Mouse (Mus musculus) forebrain, embryonic 11.5 days (tissue): ENCODE measurements around the gene Rabep2. TPM values are rescaled to one million over a fixed set of nuclear protein-coding genes. Genes with fewer than 3 reads are reported as not detected.
A peak's percentile ranks its signal among the peaks of the same experiment; 100 is the strongest.

Experiments used
- ATAC-seq: fragments of 200-750 bp; cut with Nextera tagmentation; replicated peaks from 2 replicates; pipeline ENCODE4 v1.8.0; 2017; ENCODE audit warnings: moderate TSS enrichment; ENCODE audit not compliant: low FRiP score
- DNase-seq: peaks from one replicate; pipeline ENCODE4 v3.0.0-alpha.2; 2017; ENCODE audit warnings: low spot score
- H3K27ac ChIP-seq: fragments of 300-500 bp; sonication (generic); 2 replicates; pipeline ENCODE4 v1.5.1; 2014; ENCODE audit warnings: low read depth, low read length
- H3K27me3 ChIP-seq: fragments of 300-500 bp; sonication (generic); 2 replicates; pipeline ENCODE4 v1.6.1; 2014; ENCODE audit warnings: mild to moderate bottlenecking, low read length, mixed read lengths; ENCODE audit not compliant: control insufficient read depth, insufficient read depth
- H3K36me3 ChIP-seq: fragments of 300-500 bp; sonication (generic); 2 replicates; pipeline ENCODE4 v1.6.1; 2014; ENCODE audit warnings: mild to moderate bottlenecking, low read length, moderate library complexity, mixed read lengths; ENCODE audit not compliant: control insufficient read depth, insufficient read depth
- H3K4me1 ChIP-seq: fragments of 300-500 bp; sonication (generic); replicated peaks from 2 replicates; pipeline ENCODE4 v1.6.1; 2014; ENCODE audit warnings: low read length, mixed read lengths; ENCODE audit not compliant: control insufficient read depth, insufficient read depth
- H3K4me2 ChIP-seq: fragments of 300-500 bp; sonication (generic); 2 replicates; pipeline ENCODE4 v1.6.1; 2014; ENCODE audit warnings: low read depth, mild to moderate bottlenecking, low read length, moderate library complexity, mixed read lengths; ENCODE audit not compliant: severe bottlenecking
- H3K4me3 ChIP-seq: fragments of 300-500 bp; sonication (generic); 2 replicates; pipeline ENCODE4 v1.5.1; 2014; ENCODE audit warnings: low read depth, low read length
- H3K9ac ChIP-seq: fragments of 300-500 bp; sonication (generic); 2 replicates; pipeline ENCODE4 v1.6.1; 2014; ENCODE audit warnings: low read length
- H3K9me3 ChIP-seq: fragments of 300-500 bp; sonication (generic); 2 replicates; pipeline ENCODE4 v1.6.1; 2016; ENCODE audit warnings: low read length, mixed read lengths; ENCODE audit not compliant: control insufficient read depth
- WGBS: fragments of 180-500 bp; shearing (Covaris S2); extraction: QIAGEN DNeasy Blood & Tissue Kit; methylation state at CpG from one replicate; pipeline ENCODE4 v1.1.7; 2014; 5-methylcytosine and 5-hydroxymethylcytosine counted together
- polyA plus RNA-seq: library from polyadenylated mRNA; unstranded; fragments of >200 nt; fragmentation: Nextera tagmentation; extraction: Ambion mirVana; gene quantifications from 2 replicates; pipeline ENCODE4 v1.2.1, GENCODE M21; 2014

The Rabep2 gene
- polyA plus RNA-seq, 1 experiment from 2014 or later: 24.8 TPM

- H3K36me3 ChIP-seq: no peaks in the 10 kb centered on the region
- H3K4me3 ChIP-seq: no peak overlapping the region
- no peak overlapping the region for H3K27ac ChIP-seq
- 80% methylated on average over 6 of the region's 6 CpGs for whole genome bisulfite sequencing
- H3K4me2 ChIP-seq: no peak overlapping the region
- no peaks in the 10 kb centered on the region for H3K27me3 ChIP-seq
- H3K9me3 ChIP-seq: no peaks in the 10 kb centered on the region; the same call in 1 of the 2 replicates
- DNase-seq: no peak
- no peak overlapping the region for H3K9ac ChIP-seq
- ATAC-seq: no peak
- no peaks in the 10 kb centered on the region; the same call in 1 of the 2 replicates for H3K4me1 ChIP-seq
Observed at GRCm38 (mm10) chr7:126424161-126424560, 4.4 kb upstream of the Rabep2 start.

GRCm38 (mm10) chr7:126427323-126427860 is 1.2 kb upstream of the Rabep2 start:
- Histone ChIP-seq H3K27me3 (no peaks in the 10 kb centered on the region), H3K9ac (no peak overlapping the region), H3K9me3 (no peaks in the 10 kb centered on the region; the same call in 1 of the 2 replicates), H3K27ac (no peak overlapping the region), H3K4me1 (peaks cover 4% of the 10 kb centered on the region; the same call in 1 of the 2 replicates), H3K36me3 (no peaks in the 10 kb centered on the region), H3K4me3 (no peak overlapping the region), H3K4me2 (no peak overlapping the region)
- ATAC-seq (no peak), DNase-seq (no peak)
- 65% methylated on average over 12 of the region's 13 CpGs for WGBS

GRCm38 (mm10) chr7:126428154-126428553 is 405 bp upstream of the Rabep2 start:
- H3K4me2 ChIP-seq: peak overlapping the region; percentile 84
- H3K9ac ChIP-seq: peak overlapping the region; percentile 86
- no peaks in the 10 kb centered on the region for H3K36me3 ChIP-seq
- DNase-seq: no peak
- peak overlapping the region; percentile 84; the same call in 1 of the 2 replicates for H3K27ac ChIP-seq
- ATAC-seq: peak; percentile 0
- WGBS: 23% methylated on average over 4 of the region's 4 CpGs
- H3K27me3 ChIP-seq: no peaks in the 10 kb centered on the region
- H3K4me1 ChIP-seq: peaks cover 4% of the 10 kb centered on the region; the same call in 1 of the 2 replicates
- peak overlapping the region; percentile 75 for H3K4me3 ChIP-seq
- H3K9me3 ChIP-seq: no peaks in the 10 kb centered on the region; the same call in 1 of the 2 replicates

- H3K4me1 ChIP-seq: peaks cover 4% of the 10 kb centered on the region; the same call in 1 of the 2 replicates
- H3K4me3 ChIP-seq: peak overlapping the region; percentile 75
- DNase-seq (no peak), ATAC-seq (no peak; the same call in 1 of the 2 replicates)
- H3K27me3 ChIP-seq: no peaks in the 10 kb centered on the region
- H3K27ac ChIP-seq: no peak overlapping the region
- H3K36me3 ChIP-seq: no peaks in the 10 kb centered on the region
- H3K9me3 ChIP-seq: no peaks in the 10 kb centered on the region; the same call in 1 of the 2 replicates
- WGBS: 25% methylated on average over 15 of the region's 15 CpGs
- H3K9ac ChIP-seq: peak overlapping the region; percentile 86
- peak overlapping the region; percentile 84 for H3K4me2 ChIP-seq
Observed at GRCm38 (mm10) chr7:126429503-126429898, 942 bp downstream of the Rabep2 start.

- Histone ChIP-seq H3K9me3 (no peaks in the 10 kb centered on the region; the same call in 1 of the 2 replicates), H3K4me3 (no peak overlapping the region), H3K4me1 (peaks cover 4% of the 10 kb centered on the region; the same call in 1 of the 2 replicates), H3K27me3 (no peaks in the 10 kb centered on the region), H3K36me3 (no peaks in the 10 kb centered on the region), H3K4me2 (no peak overlapping the region), H3K27ac (no peak overlapping the region), H3K9ac (no peak overlapping the region)
- DNase-seq (no peak), ATAC-seq (no peak)
Observed at GRCm38 (mm10) chr7:126430167-126430566, 1.6 kb downstream of the Rabep2 start.

- no peaks in the 10 kb centered on the region for H3K9me3 ChIP-seq
- H3K27me3 ChIP-seq: no peaks in the 10 kb centered on the region
- no peaks in the 10 kb centered on the region for H3K36me3 ChIP-seq
- WGBS: 91% methylated on average over 7 of the region's 7 CpGs
- H3K27ac ChIP-seq: no peak overlapping the region
- H3K9ac ChIP-seq: no peak overlapping the region
- no peak for ATAC-seq
- H3K4me1 ChIP-seq: peaks cover under 1% of the 10 kb centered on the region; the same call in 1 of the 2 replicates
- DNase-seq: no peak
- H3K4me3 ChIP-seq: no peak overlapping the region
- no peak overlapping the region for H3K4me2 ChIP-seq
Observed at GRCm38 (mm10) chr7:126434726-126435125, 6.2 kb downstream of the Rabep2 start.

GRCm38 (mm10) chr7:126435801-126436200 is 7.2 kb downstream of the Rabep2 start:
- no peak overlapping the region for H3K4me2 ChIP-seq
- WGBS: 88% methylated on average over 3 of the region's 3 CpGs
- no peaks in the 10 kb centered on the region for H3K9me3 ChIP-seq
- no peak overlapping the region for H3K9ac ChIP-seq
- no peak for ATAC-seq
- H3K27ac ChIP-seq: no peak overlapping the region
- no peak overlapping the region for H3K4me3 ChIP-seq
- H3K27me3 ChIP-seq: no peaks in the 10 kb centered on the region
- H3K36me3 ChIP-seq: no peaks in the 10 kb centered on the region
- no peaks in the 10 kb centered on the region for H3K4me1 ChIP-seq
- no peak for DNase-seq

GRCm38 (mm10) chr7:126436851-126437250 is 8.3 kb downstream of the Rabep2 start:
- H3K27me3 ChIP-seq: no peaks in the 10 kb centered on the region
- no peaks in the 10 kb centered on the region for H3K4me1 ChIP-seq
- 21% methylated on average over 8 of the region's 8 CpGs for WGBS
- no peaks in the 10 kb centered on the region for H3K9me3 ChIP-seq
- no peak for ATAC-seq
- no peaks in the 10 kb centered on the region for H3K36me3 ChIP-seq
- peak; percentile 83 for DNase-seq
- no peak overlapping the region for H3K4me3 ChIP-seq
- H3K27ac ChIP-seq: no peak overlapping the region
- H3K4me2 ChIP-seq: no peak overlapping the region
- H3K9ac ChIP-seq: no peak overlapping the region

- H3K27ac ChIP-seq: no peak overlapping the region
- H3K4me3 ChIP-seq: no peak overlapping the region
- ATAC-seq (no peak), DNase-seq (no peak)
- no peak overlapping the region for H3K4me2 ChIP-seq
- 90% methylated on average over 9 of the region's 9 CpGs for WGBS
- H3K9ac ChIP-seq: no peak overlapping the region
- H3K27me3 ChIP-seq: no peaks in the 10 kb centered on the region
- H3K36me3 ChIP-seq: no peaks in the 10 kb centered on the region
- no peaks in the 10 kb centered on the region for H3K4me1 ChIP-seq
- no peaks in the 10 kb centered on the region for H3K9me3 ChIP-seq
Observed at GRCm38 (mm10) chr7:126440134-126440533, 11.6 kb downstream of the Rabep2 start.
